Mouse (Mus musculus) testis, adult 2 months (tissue): ENCODE measurements around the gene Xkr7.

ENCODE experiments used
- CTCF ChIP-seq: fragments of 200-500 bp; IDR thresholded peaks from 2 replicates; pipeline ENCODE4 v1.5.1; 2012; ENCODE audit warnings: low read depth, mild to moderate bottlenecking, inconsistent platforms, low read length, moderate library complexity; ENCODE audit not compliant: control insufficient read depth, insufficient read depth, insufficient replicate concordance
- POLR2A ChIP-seq: fragments of 200-500 bp; IDR thresholded peaks from 2 replicates; pipeline ENCODE4 v1.6.1; 2012; ENCODE audit warnings: low read depth, mild to moderate bottlenecking, inconsistent platforms, low read length, moderate library complexity; ENCODE audit not compliant: control insufficient read depth

DNA sequence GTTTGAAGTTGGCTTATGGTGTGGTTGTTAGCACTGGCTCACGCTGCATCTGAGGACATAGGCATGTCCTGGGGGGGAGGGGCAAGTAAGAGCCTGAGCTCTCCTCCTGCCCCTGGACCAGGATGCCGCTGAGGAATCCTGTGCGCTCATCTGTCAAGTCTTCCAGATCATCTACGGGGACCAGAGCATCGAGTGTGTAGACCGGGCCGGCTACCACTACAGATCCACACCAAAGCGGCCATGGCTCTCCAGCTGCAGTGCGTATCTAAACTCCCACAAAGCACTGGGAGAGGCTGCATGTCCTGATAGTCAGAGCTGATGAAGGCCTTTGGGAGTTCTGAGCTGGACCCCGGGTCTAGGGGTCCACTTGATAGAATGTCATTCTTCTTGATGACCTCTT, 43.0 kb downstream of the Xkr7 start:
- TF ChIP-seq POLR2A (no peak), CTCF (no peak)
